Mouse (Mus musculus): ENCODE measurements at regions not wholly inside any gene's neighbourhood (a gene's known extent, or its start where the extent isn't known, plus 50 kb on each side); places are given as distances from the start of the nearest gene placed in this dataset.

- peak; percentile 16 for DNase-seq (ENCODE audit: low spot score)
Observed at GRCm38 (mm10) chr10:96724436-96725175, 107.8 kb downstream of the Btg1 start.

GRCm38 (mm10) chr10:96726801-96727780 lies 110.3 kb downstream of the Btg1 start:
- DNase-seq (ENCODE audit: low spot score) = no peak

DNA sequence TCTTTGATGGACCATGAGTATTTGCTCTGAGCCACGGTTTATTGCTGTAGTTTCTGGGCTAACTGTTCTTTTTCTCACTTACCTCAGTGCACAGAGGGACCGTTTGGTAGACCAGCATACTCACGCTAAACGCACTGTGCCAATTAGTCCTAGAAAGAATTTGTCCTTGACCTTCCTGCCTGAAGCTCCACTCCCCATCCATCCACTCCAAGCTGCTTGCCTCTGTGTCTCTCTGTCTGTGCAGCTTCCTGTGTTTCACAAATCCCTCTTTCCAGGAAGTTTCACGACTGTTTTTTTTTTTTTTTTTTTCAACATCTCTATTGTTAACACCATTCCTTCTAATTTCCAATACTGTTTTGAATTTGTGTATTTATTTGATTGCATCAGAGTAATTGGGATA lies 116.8 kb downstream of the Btg1 start:
- DNase-seq (ENCODE audit: low spot score) = no peak

DNA sequence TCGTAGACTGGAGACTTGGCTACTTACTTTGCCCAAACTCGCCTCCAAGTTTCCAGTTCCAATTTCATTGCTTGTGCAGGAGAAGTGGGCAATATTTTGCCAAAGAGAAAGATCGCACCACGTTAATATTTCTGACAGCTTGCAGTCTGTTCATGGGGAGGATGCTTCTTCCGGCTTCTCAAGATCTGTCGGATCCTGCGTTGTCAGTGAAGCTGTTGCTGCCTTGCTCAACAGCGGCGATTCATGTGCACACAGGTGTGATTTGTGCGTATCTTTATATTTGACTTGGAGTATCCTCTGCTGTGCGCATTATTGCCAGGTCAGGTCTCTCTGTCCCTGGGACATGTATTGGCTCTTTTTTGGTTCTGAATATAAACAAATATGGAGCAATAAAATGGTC lies 118.3 kb downstream of the Btg1 start:
- no peak for DNase-seq (ENCODE audit: low spot score)

DNA sequence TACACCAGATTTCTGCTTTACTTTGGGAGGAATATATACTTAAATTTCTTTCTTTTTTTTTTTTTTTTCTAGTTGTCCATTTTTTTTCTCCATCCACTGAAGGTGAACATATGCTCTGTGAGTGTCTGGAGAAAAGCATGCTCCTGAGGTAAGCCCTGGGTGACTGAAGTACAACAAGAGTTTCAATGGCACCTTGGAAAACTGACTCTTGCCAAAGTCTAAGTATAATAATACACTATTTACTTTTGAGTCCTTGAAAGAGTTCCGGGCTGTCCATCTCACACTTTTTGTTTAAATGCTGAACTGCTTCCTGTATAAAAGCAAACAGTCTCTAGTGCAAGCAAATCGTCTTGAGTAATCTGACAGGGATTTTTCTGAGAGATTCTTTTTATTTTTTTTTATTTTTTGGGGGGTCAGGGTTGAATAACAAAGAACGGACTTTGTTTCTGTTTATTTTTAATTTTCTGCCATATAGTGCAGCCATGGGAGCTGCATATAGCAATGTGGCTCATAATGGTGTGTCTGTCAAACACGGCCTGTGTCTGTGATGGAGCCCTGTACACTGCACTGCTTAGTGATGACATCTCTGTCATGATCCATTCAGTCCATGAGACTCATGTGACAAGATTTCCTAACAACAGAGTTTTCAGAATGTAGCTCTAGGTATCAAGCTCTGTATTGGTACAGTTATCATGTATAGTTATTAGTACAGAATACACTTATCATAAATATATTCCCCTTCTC lies 119.3 kb downstream of the Btg1 start:
- no peak for DNase-seq (ENCODE audit: low spot score)

- DNase-seq (ENCODE audit: low spot score) = no peak
Observed at GRCm38 (mm10) chr10:96737972-96738371, 121.2 kb downstream of the Btg1 start.

DNA sequence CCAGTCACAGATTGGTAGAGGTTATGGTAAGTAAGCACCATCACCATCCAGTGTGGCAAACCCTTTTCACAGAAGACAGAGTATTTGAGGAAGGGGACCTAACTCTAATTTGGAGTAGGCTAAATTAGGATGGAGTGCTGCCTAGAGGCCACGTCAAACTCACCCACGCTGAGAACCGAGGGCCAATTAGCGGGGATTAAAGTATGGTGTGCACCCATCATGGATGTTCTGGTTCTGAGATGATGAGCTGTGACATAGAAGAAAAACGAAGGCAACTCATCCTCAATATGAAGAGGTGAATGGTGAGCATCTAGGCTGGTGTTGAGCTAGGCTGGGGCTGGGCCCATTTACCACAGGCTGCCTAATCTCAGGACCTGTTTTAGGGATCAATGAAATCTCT lies 121.8 kb downstream of the Btg1 start:
- no peak for DNase-seq (ENCODE audit: low spot score)

DNA sequence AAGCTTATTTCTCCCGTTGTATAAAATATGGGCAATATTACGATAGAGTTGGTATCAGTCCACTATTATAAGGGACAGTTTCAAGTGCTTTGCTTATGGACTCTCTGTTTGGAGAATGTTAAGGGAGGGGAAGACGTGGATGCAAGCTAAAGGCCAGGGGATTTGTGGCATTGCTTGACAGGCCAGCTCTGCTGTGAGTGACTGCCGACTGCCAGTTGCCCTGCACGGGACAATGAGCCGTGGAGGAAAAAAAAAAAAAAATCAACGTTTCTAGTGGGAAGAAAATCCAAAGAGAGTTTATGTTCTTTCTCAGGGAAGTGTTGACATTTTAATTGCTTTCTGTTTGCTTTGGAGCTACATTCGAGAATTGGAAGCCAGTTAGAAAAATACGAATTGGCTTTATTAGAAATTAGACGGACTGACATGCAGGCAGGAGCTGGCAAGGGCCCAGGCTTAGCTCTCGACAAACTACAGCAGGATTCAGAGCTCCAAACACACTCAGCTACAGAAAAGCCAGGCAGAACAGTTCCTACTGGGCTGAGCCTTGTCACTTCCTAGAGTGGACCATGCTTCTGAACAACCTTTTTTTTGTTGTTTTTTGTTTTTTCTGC lies 127.5 kb downstream of the Btg1 start:
- DNase-seq (ENCODE audit: low spot score) = no peak

GRCm38 (mm10) chr10:96747015-96747663 lies 130.3 kb downstream of the Btg1 start:
- DNase-seq (ENCODE audit: low spot score) = no peak

DNA sequence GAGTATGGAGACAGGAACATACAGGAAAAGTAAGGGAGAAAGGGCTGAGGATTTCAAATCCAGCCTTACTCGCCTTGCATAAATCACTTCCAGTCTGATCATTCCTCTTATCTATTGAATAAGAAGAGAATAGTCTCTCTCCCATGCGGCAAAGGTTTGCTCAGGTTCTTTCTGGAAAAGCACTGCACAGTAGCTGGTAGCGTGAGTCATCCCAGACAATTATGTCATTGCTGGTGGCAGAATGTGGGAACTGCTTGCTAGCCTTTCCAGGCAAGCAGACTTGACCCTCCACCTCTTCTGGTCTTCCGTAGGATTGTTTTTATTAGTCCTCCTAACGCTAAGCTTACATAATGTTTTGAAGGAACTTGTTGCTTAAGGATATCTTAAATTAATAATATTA lies 134.1 kb downstream of the Btg1 start:
- DNase-seq (ENCODE audit: low spot score) = no peak

GRCm38 (mm10) chr10:96751580-96752264 lies 134.9 kb downstream of the Btg1 start:
- peak; percentile 71 for DNase-seq (ENCODE audit: low spot score)

GRCm38 (mm10) chr10:96752531-96752930 lies 135.7 kb downstream of the Btg1 start:
- no peak for DNase-seq (ENCODE audit: low spot score)

- no peak for DNase-seq (ENCODE audit: low spot score)
Observed at GRCm38 (mm10) chr10:96753521-96753920, 136.7 kb downstream of the Btg1 start.

DNA sequence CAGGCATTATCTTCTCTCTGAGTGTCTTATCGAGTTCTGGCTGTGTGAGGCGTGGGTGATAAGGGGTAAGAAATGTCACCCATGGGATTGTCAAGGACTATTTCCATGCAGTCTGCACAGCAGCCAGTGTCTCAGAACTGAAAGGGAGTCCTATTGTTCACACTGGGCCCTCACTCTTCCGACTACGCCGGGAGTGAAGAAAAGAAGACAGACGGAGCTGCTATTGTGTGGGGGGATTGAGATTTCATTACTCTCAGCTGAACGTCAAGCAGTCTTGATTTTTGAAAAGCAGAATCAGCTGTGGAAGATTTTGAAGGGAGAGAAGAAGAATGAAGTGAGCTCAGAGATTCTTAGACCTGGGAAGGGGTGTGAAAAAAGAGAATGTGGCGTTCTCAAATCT lies 138.9 kb downstream of the Btg1 start:
- no peak for DNase-seq (ENCODE audit: low spot score)

DNA sequence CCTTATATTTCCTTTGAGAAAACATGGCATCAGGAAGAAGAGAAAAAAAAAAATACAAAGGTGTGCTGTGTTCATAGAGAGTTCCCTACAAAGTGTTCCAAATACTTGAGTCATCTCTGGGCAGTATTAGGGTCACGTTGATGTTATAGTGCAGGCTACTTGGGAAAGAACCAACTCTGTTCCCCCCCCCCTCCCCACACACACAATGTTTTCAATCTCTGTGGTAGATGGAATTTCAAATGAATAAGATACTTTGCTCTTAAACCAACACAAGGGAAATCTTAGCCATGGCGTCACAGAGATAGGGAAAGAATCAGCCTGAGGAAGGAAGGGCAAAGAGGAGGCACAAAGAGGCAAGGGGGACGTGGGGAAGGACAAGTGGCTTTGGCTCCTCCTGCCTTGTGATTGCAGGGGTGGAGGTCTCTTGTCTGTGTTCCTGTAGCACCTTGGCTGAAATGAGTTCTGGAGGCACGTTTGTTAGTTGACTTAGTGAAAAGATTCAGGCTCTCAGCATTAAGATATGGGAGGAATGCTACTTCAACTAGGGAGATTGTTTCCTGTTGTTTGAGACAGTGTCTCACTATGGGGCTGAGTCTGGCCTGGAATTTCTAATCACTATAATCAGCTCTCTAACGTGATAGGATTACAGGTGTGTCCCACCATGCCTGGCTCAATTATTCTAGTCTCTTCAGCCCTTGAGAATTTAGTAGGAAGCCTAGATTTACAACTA lies 139.7 kb downstream of the Btg1 start:
- DNase-seq (ENCODE audit: low spot score) = no peak

DNA sequence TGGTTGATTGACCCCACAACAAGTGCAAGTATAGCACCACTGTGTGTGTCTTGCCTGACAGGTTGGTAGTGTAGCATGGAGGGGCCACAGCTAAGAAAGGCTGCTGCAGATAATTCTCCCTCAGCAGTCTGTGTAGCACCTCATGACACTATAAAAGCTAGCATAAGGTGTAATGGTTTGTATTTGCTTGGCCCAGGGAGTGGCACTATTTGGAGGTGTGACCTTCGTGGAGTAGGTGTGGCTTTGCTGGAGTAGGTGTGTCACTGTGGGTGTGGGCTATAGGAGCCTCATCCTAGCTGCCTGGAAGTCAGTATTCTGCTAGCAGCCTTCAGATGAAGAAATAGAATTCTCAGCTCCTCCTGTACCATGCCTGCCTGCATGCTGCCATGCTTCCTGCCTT lies 140.5 kb downstream of the Btg1 start:
- no peak for DNase-seq (ENCODE audit: low spot score)

DNA sequence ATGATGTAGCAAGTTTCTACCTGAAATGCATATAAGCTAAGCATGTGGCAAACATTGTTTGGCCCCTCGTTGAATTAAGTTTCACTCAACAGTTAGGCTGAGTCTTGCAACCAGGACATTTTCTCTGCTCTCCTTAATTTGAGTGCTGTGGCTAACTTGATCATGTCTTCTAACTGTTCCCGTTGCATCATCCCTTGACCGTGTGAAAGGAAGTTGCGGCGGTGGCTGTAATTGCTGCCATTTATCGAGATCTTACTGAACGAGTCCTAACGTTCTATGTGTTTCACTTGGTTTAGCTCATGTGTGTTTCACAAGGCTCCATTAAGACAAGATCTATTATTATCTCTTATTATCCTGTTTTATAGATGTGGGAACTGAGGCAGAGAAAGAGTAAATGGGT lies 144.8 kb downstream of the Btg1 start:
- DNase-seq (ENCODE audit: low spot score) = no peak

DNA sequence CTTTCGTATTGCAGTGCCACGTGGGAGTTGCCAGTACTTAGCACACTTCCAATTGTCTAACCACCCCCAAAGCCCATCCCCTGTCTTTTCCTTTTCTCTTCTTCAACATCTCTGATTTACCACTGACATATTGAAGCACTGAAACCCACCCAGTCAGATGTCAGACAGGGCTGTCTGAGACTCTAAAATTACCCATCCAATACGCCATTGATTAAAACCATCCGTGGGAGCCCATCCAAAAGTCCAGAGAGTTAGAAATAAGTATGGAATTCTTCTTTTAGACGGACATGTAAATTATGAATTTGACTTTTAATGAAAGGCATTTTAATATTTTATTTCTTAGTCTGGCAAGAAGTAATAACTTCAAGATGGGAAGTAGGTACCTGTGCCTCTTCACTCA lies 148.8 kb downstream of the Btg1 start:
- DNase-seq (ENCODE audit: low spot score) = no peak

DNA sequence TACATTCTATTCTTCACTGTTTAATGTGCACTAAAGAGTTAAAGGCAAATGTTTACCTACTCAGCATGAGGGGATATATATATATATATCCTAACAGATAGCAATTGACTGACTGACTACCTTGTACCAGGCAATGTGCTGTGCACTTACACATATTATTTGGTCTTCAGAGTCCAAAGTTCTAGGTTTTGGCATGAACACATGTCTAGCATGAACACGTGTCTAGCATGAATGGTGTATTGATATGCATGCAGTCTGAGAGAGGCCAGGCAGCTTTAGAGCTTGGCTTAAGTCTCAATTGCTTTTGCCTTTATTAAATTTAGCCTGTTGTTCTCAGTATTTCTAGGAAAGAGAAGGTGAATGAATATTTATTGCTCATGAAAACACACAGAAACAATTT lies 161.4 kb downstream of the Btg1 start:
- DNase-seq (ENCODE audit: low spot score) = no peak

- DNase-seq (ENCODE audit: low spot score) = no peak
Observed at GRCm38 (mm10) chr10:96783966-96784365, 167.2 kb downstream of the Btg1 start.
